Mouse (Mus musculus) heart, embryonic 15.5 days (tissue): ENCODE measurements around the gene Fbxo40. TPM values are rescaled to one million over a fixed set of nuclear protein-coding genes. Genes with fewer than 3 reads are reported as not detected.

ENCODE experiments used
- ATAC-seq: fragments of 200-750 bp; cut with Nextera tagmentation; replicated peaks from 2 replicates; pipeline ENCODE4 v1.8.0; 2017; ENCODE audit warnings: low read depth, moderate TSS enrichment; ENCODE audit not compliant: insufficient number of reproducible peaks, insufficient read depth, low FRiP score
- H3K27ac ChIP-seq: fragments of 300-500 bp; sonication (generic); 2 replicates; pipeline ENCODE4 v1.5.1; 2015; ENCODE audit warnings: mild to moderate bottlenecking, inconsistent platforms
- H3K27me3 ChIP-seq: fragments of 300-500 bp; sonication (generic); 2 replicates; pipeline ENCODE4 v1.6.1; 2015; ENCODE audit warnings: inconsistent platforms
- H3K36me3 ChIP-seq: fragments of 300-500 bp; sonication (generic); 2 replicates; pipeline ENCODE4 v1.6.1; 2015; ENCODE audit warnings: mild to moderate bottlenecking, inconsistent platforms
- H3K4me1 ChIP-seq: fragments of 300-500 bp; sonication (generic); replicated peaks from 2 replicates; pipeline ENCODE4 v1.6.1; 2015; ENCODE audit warnings: inconsistent platforms
- H3K4me2 ChIP-seq: fragments of 300-500 bp; sonication (generic); 2 replicates; pipeline ENCODE4 v1.6.1; 2015; ENCODE audit warnings: inconsistent platforms, mild to moderate bottlenecking, moderate library complexity
- H3K4me3 ChIP-seq: fragments of 300-500 bp; sonication (generic); 2 replicates; pipeline ENCODE4 v1.5.1; 2015; ENCODE audit warnings: mild to moderate bottlenecking, inconsistent platforms
- H3K9ac ChIP-seq: fragments of 300-500 bp; sonication (generic); 2 replicates; pipeline ENCODE4 v1.6.1; 2015; ENCODE audit warnings: mild to moderate bottlenecking, inconsistent platforms
- H3K9me3 ChIP-seq: fragments of 300-500 bp; sonication (generic); replicated peaks from 2 replicates; pipeline ENCODE4 v1.6.1; 2016; ENCODE audit warnings: inconsistent platforms
- WGBS: fragments of 180-500 bp; shearing (Covaris S2); methylation state at CpG from one replicate; pipeline ENCODE4 v1.1.7; 2015; ENCODE audit warnings: mixed read lengths; 5-methylcytosine and 5-hydroxymethylcytosine counted together
- polyA plus RNA-seq: library from polyadenylated mRNA; unstranded; fragments of >200 nt; fragmentation: Nextera tagmentation; extraction: Ambion mirVana; gene quantifications from 2 replicates; pipeline ENCODE4 v1.2.1, GENCODE M21; 2015

Gene Fbxo40
- polyA plus RNA-seq, 1 experiment from 2014 or later: 13.8 TPM

DNA sequence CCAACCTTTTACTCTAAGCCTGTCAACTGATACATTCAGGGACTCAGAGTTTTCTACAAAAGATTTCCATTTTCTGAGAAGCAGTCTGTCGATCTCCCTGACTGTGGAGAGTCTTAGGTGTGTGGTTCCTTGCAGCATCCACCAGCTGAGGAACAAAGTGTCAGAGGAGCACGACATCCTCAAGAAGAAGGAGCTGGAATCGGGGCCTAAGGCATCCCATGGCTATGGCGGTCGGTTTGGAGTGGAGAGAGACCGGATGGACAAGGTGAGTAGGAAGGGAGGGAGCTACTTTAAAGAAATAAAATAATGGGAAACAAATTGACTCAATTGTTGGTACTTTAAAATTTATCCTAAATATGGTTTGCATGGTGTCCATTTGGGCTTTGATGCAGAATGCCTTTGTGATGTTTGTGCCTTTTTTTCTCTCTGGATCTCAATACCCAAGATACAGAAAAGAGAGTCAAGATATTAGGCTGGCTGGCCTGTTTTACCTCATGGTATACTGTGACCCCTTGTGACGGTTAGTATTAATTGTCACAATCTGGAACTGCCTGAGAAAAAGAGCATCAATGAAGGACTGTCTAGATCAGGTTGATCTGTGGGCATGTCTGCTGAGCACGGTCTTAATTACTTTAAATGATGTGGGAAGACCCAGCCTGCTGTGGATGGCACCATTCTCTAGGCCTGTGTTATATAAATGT lies 43.7 kb downstream of the Fbxo40 start:
- WGBS: 78% methylated on average over 8 of the region's 8 CpGs
- ATAC-seq: no peak
- Histone ChIP-seq H3K27ac (no peak overlapping the region), H3K36me3 (no peaks in the 10 kb centered on the region), H3K4me3 (no peak overlapping the region), H3K4me1 (peaks cover 9% of the 10 kb centered on the region), H3K4me2 (no peak overlapping the region), H3K27me3 (no peaks in the 10 kb centered on the region), H3K9me3 (no peaks in the 10 kb centered on the region), H3K9ac (no peak overlapping the region)

GRCm38 (mm10) chr16:36944895-36945424 lies 45.3 kb downstream of the Fbxo40 start:
- WGBS: 52% methylated on average over 12 of the region's 12 CpGs
- H3K27me3 ChIP-seq: no peaks in the 10 kb centered on the region
- no peaks in the 10 kb centered on the region for H3K9me3 ChIP-seq
- no peak overlapping the region for H3K4me3 ChIP-seq
- no peak overlapping the region for H3K27ac ChIP-seq
- no peak overlapping the region for H3K9ac ChIP-seq
- peaks cover 12% of the 10 kb centered on the region for H3K4me1 ChIP-seq
- no peak for ATAC-seq
- no peaks in the 10 kb centered on the region for H3K36me3 ChIP-seq
- 0 out of 2 replicates have a peak overlapping the region, but pooled peaks have one; percentile 18 for H3K4me2 ChIP-seq

GRCm38 (mm10) chr16:36943591-36943990 lies 46.7 kb downstream of the Fbxo40 start:
- Histone ChIP-seq H3K36me3 (no peaks in the 10 kb centered on the region), H3K4me3 (no peak overlapping the region), H3K9ac (no peak overlapping the region), H3K27me3 (no peaks in the 10 kb centered on the region), H3K4me1 (peaks cover 12% of the 10 kb centered on the region), H3K9me3 (no peaks in the 10 kb centered on the region), H3K4me2 (no peak overlapping the region), H3K27ac (no peak overlapping the region)
- ATAC-seq: no peak
- 82% methylated on average over 3 of the region's 3 CpGs for WGBS

GRCm38 (mm10) chr16:36941895-36942294 lies 48.4 kb downstream of the Fbxo40 start:
- H3K9ac ChIP-seq: no peak overlapping the region
- H3K27me3 ChIP-seq: no peaks in the 10 kb centered on the region
- H3K36me3 ChIP-seq: no peaks in the 10 kb centered on the region
- peaks cover 12% of the 10 kb centered on the region for H3K4me1 ChIP-seq
- no peak overlapping the region for H3K4me3 ChIP-seq
- WGBS: 44% methylated on average over 4 of the region's 4 CpGs
- H3K27ac ChIP-seq: no peak overlapping the region; the same call in 1 of the 2 replicates
- no peak for ATAC-seq
- H3K4me2 ChIP-seq: no peak overlapping the region
- no peaks in the 10 kb centered on the region for H3K9me3 ChIP-seq

DNA sequence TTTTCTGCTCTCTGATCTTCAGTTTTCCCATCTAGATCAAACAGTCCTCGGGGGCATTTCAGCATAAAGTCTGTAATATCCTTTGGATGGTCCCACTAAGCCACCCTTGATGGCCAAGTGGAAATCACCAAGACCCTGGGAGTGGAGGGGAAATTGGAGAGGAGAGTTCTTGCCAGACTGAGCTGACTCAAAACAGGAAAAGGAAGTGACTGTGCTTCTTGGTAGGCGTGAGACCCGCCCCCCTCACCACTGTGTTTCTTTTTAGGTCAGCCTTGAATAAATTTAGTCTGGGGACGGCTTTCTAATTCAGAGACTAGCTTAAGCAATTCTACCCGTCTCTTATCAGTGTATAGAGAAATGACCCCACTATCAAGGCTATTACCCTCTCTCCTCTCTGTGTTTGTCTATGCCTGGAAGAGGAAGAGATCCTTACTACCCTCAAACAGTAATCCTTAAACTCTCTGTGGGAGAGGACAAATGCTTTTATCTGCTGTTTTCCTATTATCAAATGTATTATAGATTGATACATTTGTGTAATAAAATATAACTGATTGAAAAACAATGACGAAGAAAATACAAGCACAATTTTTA lies 49.0 kb downstream of the Fbxo40 start:
- no peaks in the 10 kb centered on the region for H3K27me3 ChIP-seq
- ATAC-seq: no peak
- WGBS: 59% methylated on average over 6 of the region's 6 CpGs
- no peak overlapping the region for H3K4me3 ChIP-seq
- no peak overlapping the region for H3K4me2 ChIP-seq
- no peaks in the 10 kb centered on the region for H3K9me3 ChIP-seq
- H3K4me1 ChIP-seq: peaks cover 12% of the 10 kb centered on the region
- no peak overlapping the region for H3K9ac ChIP-seq
- H3K27ac ChIP-seq: peak overlapping the region; percentile 31; the same call in 1 of the 2 replicates
- no peaks in the 10 kb centered on the region for H3K36me3 ChIP-seq

DNA sequence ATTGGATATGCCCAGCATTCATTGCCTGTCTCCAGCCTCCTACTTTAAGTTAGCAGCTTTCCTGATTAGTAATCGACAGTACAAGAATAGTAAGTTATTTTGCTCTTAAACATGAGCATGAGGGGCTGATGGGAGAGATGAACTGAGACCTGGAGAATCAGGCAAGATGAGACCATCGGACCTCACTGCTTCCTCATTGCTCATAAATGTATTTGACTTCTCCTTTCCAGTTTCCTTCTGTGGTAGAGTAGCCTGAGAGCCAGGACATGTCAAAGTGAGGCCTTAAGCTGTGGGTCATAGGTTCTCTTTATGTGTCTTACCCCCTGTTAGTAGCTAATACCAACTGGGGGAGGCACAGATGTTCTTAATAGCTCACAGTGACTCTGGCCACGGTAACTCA lies 54.5 kb downstream of the Fbxo40 start:
- ATAC-seq: no peak
- H3K27ac ChIP-seq: no peak overlapping the region

DNA sequence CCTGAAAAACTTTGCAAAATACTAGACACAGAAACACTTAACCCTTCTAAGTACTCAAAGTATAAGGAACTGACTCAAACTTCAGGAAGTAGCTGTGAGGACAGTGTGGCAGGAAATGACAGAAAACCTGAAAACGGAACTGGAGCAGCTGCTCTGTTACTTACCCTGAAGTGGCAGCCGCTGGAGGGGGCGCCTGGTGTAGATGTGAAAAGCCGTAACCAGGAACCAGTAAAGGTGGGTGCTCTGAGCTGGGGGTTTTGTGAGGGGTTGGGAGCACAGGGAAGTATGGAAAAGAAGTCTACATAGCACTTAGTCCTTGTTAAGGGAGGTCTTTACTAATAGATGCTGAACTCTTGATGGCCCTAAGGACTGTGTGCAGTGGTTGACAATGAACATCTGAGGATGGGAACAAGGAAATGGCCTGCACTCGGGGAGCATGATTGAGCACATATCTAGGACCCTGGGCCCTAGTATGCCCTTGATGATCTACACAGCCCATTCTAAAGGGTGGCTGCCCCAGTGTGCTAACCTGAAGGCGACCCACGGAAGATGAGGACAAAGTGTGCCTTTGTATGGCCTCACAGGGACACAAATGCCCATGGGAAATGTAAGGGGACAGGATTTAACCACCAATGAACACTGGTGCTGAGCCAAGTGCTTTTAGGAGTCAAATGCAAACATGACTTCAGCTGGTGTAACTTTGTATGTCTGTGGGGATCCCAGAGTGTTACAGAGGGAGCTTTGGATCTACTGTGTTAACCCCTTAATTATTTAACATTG lies 55.2 kb downstream of the Fbxo40 start, which contains the start of gene Hcls1:
Gene Hcls1, plus strand, starts transcription at position 143 of the 780 bp plus-strand sequence.
- WGBS: 59% methylated on average over 7 of the region's 7 CpGs
- Histone ChIP-seq H3K4me1 (peaks cover 12% of the 10 kb centered on the region), H3K4me3 (peak within 1 kb of the TSS; percentile 23; the same call in 1 of the 2 replicates), H3K9me3 (no peaks in the 10 kb centered on the region), H3K27me3 (no peaks in the 10 kb centered on the region), H3K36me3 (peaks cover 28% of the 10 kb centered on the region), H3K27ac (peak within 1 kb of the TSS; percentile 62), H3K9ac (no peak within 1 kb of the TSS), H3K4me2 (peak within 1 kb of the TSS; percentile 21)
- no peak for ATAC-seq

More for the DNA sequence above, 54.5 kb downstream of the Fbxo40 start:
- H3K4me3 ChIP-seq: no peak overlapping the region
- peak overlapping the region; percentile 21; the same call in 1 of the 2 replicates for H3K4me2 ChIP-seq
- H3K9ac ChIP-seq: no peak overlapping the region
- 76% methylated on average over 3 of the region's 3 CpGs for WGBS
- no peaks in the 10 kb centered on the region for H3K9me3 ChIP-seq
- no peaks in the 10 kb centered on the region for H3K27me3 ChIP-seq
- H3K36me3 ChIP-seq: peaks cover 20% of the 10 kb centered on the region; the same call in 1 of the 2 replicates
- peaks cover 12% of the 10 kb centered on the region for H3K4me1 ChIP-seq

DNA sequence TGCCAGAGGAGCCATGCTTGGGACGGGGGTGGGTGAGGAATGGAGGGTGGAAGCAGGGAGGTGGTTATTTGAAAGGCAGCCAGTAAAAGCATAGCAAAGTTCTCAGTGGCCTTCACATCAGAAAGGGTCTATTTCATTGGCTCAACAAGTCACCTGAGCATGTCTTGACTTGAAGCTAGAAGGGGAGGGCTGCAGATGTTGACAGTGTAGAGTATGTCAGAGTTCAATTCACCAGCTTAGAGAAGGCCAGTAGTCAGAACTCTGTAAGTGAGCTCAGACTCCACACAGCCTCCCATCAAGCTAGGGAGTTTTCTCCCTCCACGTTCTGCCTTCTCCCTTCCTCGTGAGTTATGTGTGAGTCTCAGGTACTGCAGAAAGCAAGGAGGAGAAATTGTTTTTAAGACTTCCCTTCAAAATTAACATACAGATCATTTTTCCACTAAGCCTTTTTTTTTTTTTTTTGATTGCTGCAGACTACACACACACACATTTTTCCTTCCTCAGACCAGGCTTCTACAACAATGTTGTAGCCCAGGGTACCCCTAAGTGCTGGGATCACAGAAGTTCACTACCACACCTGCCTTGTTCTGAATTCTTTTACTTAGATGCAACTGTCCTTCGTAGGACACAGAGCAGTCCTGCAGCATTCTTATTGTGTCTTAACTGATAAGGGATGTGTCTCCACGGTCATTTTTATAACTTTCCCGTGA lies 56.0 kb downstream of the Fbxo40 start:
- Histone ChIP-seq H3K36me3 (peaks cover 36% of the 10 kb centered on the region), H3K27ac (peak overlapping the region; percentile 62), H3K9ac (no peak overlapping the region), H3K4me2 (no peak overlapping the region), H3K27me3 (no peaks in the 10 kb centered on the region), H3K9me3 (no peaks in the 10 kb centered on the region), H3K4me1 (peaks cover 12% of the 10 kb centered on the region), H3K4me3 (no peak overlapping the region)
- ATAC-seq: peak; percentile 62; the same call in 1 of the 2 replicates
- 31% methylated on average over 6 of the region's 6 CpGs for WGBS

DNA sequence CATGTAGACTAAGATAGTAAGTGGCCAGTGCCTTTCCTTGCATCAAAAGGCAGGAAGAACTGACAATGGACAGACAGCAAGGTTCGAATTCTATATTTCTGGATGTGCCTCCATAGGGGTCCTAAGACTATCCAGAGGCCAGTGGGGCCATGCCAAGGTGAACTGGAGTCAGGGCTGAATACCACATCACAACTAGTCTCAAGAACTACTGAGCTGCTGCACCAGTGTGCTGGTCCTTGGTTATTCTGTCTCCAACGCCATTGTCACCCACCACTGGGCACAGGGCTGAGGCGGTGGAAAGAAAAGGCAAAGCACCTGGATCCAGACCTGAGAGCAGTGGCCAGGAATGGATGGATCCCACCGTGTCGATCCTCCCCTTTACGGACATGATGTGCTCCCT lies 57.7 kb downstream of the Fbxo40 start:
- Histone ChIP-seq H3K4me1 (peaks cover 12% of the 10 kb centered on the region), H3K4me2 (no peak overlapping the region), H3K36me3 (peaks cover 53% of the 10 kb centered on the region), H3K4me3 (no peak overlapping the region), H3K9me3 (no peaks in the 10 kb centered on the region), H3K9ac (no peak overlapping the region), H3K27ac (no peak overlapping the region), H3K27me3 (no peaks in the 10 kb centered on the region)
- 94% methylated on average over 6 of the region's 6 CpGs for WGBS
- no peak for ATAC-seq

DNA sequence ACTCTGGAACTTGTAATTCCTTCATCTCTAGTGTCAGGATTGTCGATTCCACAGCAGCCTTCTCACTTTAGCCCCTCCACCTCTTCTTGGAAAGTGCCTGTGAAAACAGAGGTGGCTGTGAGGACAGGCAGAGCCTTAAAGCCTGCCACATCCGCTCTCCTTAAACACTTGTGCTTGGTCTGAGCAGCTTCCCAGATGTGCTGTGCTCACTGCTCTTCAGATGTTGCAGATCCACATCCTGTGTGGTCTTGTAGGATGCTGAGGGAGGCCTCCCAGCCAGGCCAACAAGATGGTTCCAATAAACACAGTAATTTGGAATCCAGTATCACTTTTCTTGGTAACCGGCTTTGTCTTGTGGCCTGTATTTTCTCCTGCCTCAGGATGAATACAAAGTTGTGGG lies 58.3 kb downstream of the Fbxo40 start:
- Histone ChIP-seq H3K27me3 (no peaks in the 10 kb centered on the region), H3K4me1 (peaks cover 12% of the 10 kb centered on the region), H3K9me3 (no peaks in the 10 kb centered on the region), H3K27ac (no peak overlapping the region), H3K4me2 (no peak overlapping the region), H3K4me3 (no peak overlapping the region), H3K9ac (no peak overlapping the region), H3K36me3 (peaks cover 59% of the 10 kb centered on the region)
- WGBS: 81% methylated on average over 3 of the region's 3 CpGs
- ATAC-seq: no peak
